Mouse (Mus musculus): ENCODE results near the gene Tnrc6a.

Tnrc6a gene

DNA sequence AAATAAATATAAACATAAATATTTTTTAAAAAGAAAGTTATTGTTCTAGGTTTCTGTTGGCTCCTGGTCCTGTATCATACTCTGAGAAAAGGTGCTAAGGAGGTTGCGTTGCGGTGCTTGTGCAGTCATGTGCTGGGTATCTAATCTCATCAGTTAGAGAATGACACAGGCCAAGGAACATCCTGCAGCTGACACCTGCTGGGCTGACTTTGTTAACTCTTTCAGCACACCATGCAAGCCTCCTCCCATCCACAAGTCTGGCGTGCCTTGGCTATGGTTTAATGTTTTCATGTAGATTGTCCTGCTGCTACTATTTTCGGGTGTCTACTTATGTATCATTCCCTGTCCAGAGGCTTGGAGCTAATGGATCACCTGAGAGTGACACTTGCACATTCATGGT, 14.3 kb downstream of the Tnrc6a start:
- no peak for DNase-seq (ENCODE audit: low read depth, low spot score)
- peaks cover 8% of the 10 kb centered on the region; the same call in 1 of the 2 replicates for H3K36me3 ChIP-seq (ENCODE audit: control insufficient read depth, insufficient read depth, low read length, poor library complexity, severe bottlenecking)
- no peaks in the 10 kb centered on the region for H3K27me3 ChIP-seq (ENCODE audit: control insufficient read depth, insufficient read depth, low read length, poor library complexity, severe bottlenecking)

GRCm38 (mm10) chr7:123146141-123146846, 22.6 kb downstream of the Tnrc6a start:
- H3K36me3 ChIP-seq (ENCODE audit: control insufficient read depth, insufficient read depth, low read length, poor library complexity, severe bottlenecking) = peaks cover 9% of the 10 kb centered on the region
- DNase-seq (ENCODE audit: low read depth, low spot score) = no peak
- no peaks in the 10 kb centered on the region for H3K27me3 ChIP-seq (ENCODE audit: control insufficient read depth, insufficient read depth, low read length, poor library complexity, severe bottlenecking)

DNA sequence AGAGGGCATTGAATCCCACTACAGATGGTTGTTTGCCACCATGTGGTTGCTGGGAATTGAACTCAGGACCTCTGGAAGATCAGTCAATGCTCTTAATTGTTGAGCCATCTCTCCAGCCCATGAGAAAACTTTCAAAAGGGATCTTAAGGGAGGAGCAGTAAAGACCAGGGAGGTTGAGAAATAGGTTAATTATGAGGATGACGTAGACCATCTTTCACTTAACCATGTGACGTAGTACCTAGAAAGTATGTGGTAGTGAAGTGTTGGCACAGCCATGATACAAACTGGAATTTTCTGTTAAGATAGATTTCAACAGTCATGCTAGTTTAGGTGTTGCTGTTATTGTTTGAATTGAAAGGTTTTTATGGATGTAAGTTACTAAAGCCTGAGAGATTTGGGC, 24.1 kb downstream of the Tnrc6a start:
- Histone ChIP-seq H3K36me3 (ENCODE audit: control insufficient read depth, insufficient read depth, low read length, poor library complexity, severe bottlenecking) (peaks cover 11% of the 10 kb centered on the region), H3K27me3 (ENCODE audit: control insufficient read depth, insufficient read depth, low read length, poor library complexity, severe bottlenecking) (no peaks in the 10 kb centered on the region)
- no peak for DNase-seq (ENCODE audit: low read depth, low spot score)

- DNase-seq (ENCODE audit: low read depth, low spot score) = no peak
- no peaks in the 10 kb centered on the region for H3K27me3 ChIP-seq (ENCODE audit: control insufficient read depth, insufficient read depth, low read length, poor library complexity, severe bottlenecking)
- peaks cover 13% of the 10 kb centered on the region for H3K36me3 ChIP-seq (ENCODE audit: control insufficient read depth, insufficient read depth, low read length, poor library complexity, severe bottlenecking)
Observed at GRCm38 (mm10) chr7:123148935-123149334, 25.2 kb downstream of the Tnrc6a start.

GRCm38 (mm10) chr7:123162346-123162745, 38.7 kb downstream of the Tnrc6a start:
- DNase-seq (ENCODE audit: low read depth, low spot score) = no peak
- Histone ChIP-seq H3K27me3 (ENCODE audit: control insufficient read depth, insufficient read depth, low read length, poor library complexity, severe bottlenecking) (no peaks in the 10 kb centered on the region), H3K36me3 (ENCODE audit: control insufficient read depth, insufficient read depth, low read length, poor library complexity, severe bottlenecking) (peaks cover 9% of the 10 kb centered on the region)

DNA sequence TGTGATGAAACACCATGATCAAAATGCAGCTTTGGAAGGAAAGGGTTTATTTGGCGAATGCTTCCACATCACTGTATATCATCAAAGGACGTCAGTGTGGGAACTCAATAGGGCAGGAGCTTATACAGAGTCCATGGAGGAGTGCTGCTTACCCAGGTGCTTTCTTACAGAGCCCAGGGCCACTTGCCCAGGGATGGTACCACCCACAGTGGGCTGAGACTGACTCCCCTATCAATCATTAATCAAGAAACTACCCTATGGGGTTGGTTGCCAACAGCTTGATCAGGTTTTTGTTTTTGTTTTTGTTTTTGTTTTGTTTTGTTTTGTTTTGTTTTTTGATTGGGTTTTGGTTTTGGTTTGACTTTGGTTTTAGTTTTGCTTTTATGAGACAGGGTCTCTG, 43.8 kb downstream of the Tnrc6a start:
- H3K27me3 ChIP-seq (ENCODE audit: control insufficient read depth, insufficient read depth, low read length, poor library complexity, severe bottlenecking) = no peaks in the 10 kb centered on the region
- peaks cover 22% of the 10 kb centered on the region for H3K36me3 ChIP-seq (ENCODE audit: control insufficient read depth, insufficient read depth, low read length, poor library complexity, severe bottlenecking)
- no peak for DNase-seq (ENCODE audit: low read depth, low spot score)

- no peak for DNase-seq (ENCODE audit: low read depth, low spot score)
- H3K36me3 ChIP-seq (ENCODE audit: control insufficient read depth, insufficient read depth, low read length, poor library complexity, severe bottlenecking) = peaks cover 17% of the 10 kb centered on the region
Observed at GRCm38 (mm10) chr7:123169618-123170017, 45.9 kb downstream of the Tnrc6a start.

GRCm38 (mm10) chr7:123172101-123172500, 48.4 kb downstream of the Tnrc6a start:
- Histone ChIP-seq H3K27me3 (ENCODE audit: control insufficient read depth, insufficient read depth, low read length, poor library complexity, severe bottlenecking) (no peaks in the 10 kb centered on the region), H3K36me3 (ENCODE audit: control insufficient read depth, insufficient read depth, low read length, poor library complexity, severe bottlenecking) (peaks cover 19% of the 10 kb centered on the region)
- DNase-seq (ENCODE audit: low read depth, low spot score) = no peak

More at GRCm38 (mm10) chr7:123169618-123170017, 45.9 kb downstream of the Tnrc6a start:
- H3K27me3 ChIP-seq (ENCODE audit: control insufficient read depth, insufficient read depth, low read length, poor library complexity, severe bottlenecking) = no peaks in the 10 kb centered on the region

GRCm38 (mm10) chr7:123177215-123177614, 53.5 kb downstream of the Tnrc6a start:
- H3K36me3 ChIP-seq (ENCODE audit: control insufficient read depth, insufficient read depth, low read length, poor library complexity, severe bottlenecking) = peaks cover 27% of the 10 kb centered on the region; the same call in 1 of the 2 replicates
- DNase-seq (ENCODE audit: low read depth, low spot score) = no peak
- no peaks in the 10 kb centered on the region for H3K27me3 ChIP-seq (ENCODE audit: control insufficient read depth, insufficient read depth, low read length, poor library complexity, severe bottlenecking)

- Histone ChIP-seq H3K36me3 (ENCODE audit: control insufficient read depth, insufficient read depth, low read length, poor library complexity, severe bottlenecking) (peaks cover 36% of the 10 kb centered on the region), H3K27me3 (ENCODE audit: control insufficient read depth, insufficient read depth, low read length, poor library complexity, severe bottlenecking) (no peaks in the 10 kb centered on the region)
- no peak for DNase-seq (ENCODE audit: low read depth, low spot score)
Observed at GRCm38 (mm10) chr7:123181787-123182701, 58.4 kb downstream of the Tnrc6a start.

- peaks cover 34% of the 10 kb centered on the region for H3K36me3 ChIP-seq (ENCODE audit: control insufficient read depth, insufficient read depth, low read length, poor library complexity, severe bottlenecking)
- no peak for DNase-seq (ENCODE audit: low read depth, low spot score)
- H3K27me3 ChIP-seq (ENCODE audit: control insufficient read depth, insufficient read depth, low read length, poor library complexity, severe bottlenecking) = no peaks in the 10 kb centered on the region
Observed at GRCm38 (mm10) chr7:123184891-123185290, 61.2 kb downstream of the Tnrc6a start.

- H3K27me3 ChIP-seq (ENCODE audit: control insufficient read depth, insufficient read depth, low read length, poor library complexity, severe bottlenecking) = no peaks in the 10 kb centered on the region
- DNase-seq (ENCODE audit: low read depth, low spot score) = no peak
Observed at GRCm38 (mm10) chr7:123186463-123186862, 62.8 kb downstream of the Tnrc6a start.

DNA sequence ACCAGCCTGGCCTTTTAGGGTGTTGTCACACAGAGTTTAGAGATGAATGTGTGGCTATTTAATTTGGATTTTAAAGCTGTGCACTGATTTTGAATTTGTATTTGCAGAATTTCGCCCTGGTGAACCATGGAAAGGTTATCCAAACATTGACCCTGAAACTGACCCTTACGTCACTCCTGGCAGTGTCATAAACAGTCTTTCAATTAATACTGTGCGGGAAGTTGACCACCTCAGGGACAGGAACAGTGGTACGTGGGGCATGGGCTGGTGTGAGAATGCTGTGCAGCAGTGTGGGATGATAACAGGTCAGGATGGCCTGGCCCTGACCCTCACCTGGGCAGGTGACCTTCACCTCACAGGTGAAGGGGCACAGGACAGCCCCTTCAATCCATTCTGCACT, 63.6 kb downstream of the Tnrc6a start:
- Histone ChIP-seq H3K36me3 (ENCODE audit: control insufficient read depth, insufficient read depth, low read length, poor library complexity, severe bottlenecking) (peaks cover 23% of the 10 kb centered on the region), H3K27me3 (ENCODE audit: control insufficient read depth, insufficient read depth, low read length, poor library complexity, severe bottlenecking) (no peaks in the 10 kb centered on the region)
- DNase-seq (ENCODE audit: low read depth, low spot score) = no peak

More at GRCm38 (mm10) chr7:123186463-123186862, 62.8 kb downstream of the Tnrc6a start:
- peaks cover 27% of the 10 kb centered on the region for H3K36me3 ChIP-seq (ENCODE audit: control insufficient read depth, insufficient read depth, low read length, poor library complexity, severe bottlenecking)

- Histone ChIP-seq H3K27me3 (ENCODE audit: control insufficient read depth, insufficient read depth, low read length, poor library complexity, severe bottlenecking) (no peaks in the 10 kb centered on the region), H3K36me3 (ENCODE audit: control insufficient read depth, insufficient read depth, low read length, poor library complexity, severe bottlenecking) (peaks cover 20% of the 10 kb centered on the region)
- no peak for DNase-seq (ENCODE audit: low read depth, low spot score)
Observed at GRCm38 (mm10) chr7:123188462-123188861, 64.8 kb downstream of the Tnrc6a start.

DNA sequence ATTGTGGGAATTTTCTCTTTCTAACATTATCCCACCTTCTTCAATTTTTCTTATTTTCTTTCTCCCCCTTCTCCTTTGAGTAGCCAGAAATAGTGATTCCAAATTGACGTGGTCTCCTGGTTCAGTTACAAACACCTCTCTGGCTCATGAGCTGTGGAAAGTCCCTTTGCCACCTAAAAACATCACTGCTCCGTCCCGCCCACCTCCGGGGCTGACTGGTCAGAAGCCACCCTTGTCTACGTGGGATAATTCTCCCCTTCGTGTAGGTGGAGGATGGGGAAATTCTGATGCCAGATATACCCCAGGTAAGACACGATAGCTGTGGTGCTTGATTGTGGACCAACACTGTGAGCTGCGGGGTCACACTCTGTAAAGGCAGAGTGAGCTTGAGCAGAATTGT, 66.1 kb downstream of the Tnrc6a start:
- Histone ChIP-seq H3K36me3 (ENCODE audit: control insufficient read depth, insufficient read depth, low read length, poor library complexity, severe bottlenecking) (peaks cover 14% of the 10 kb centered on the region), H3K27me3 (ENCODE audit: control insufficient read depth, insufficient read depth, low read length, poor library complexity, severe bottlenecking) (no peaks in the 10 kb centered on the region)
- DNase-seq (ENCODE audit: low read depth, low spot score) = no peak
